Mouse (Mus musculus) layer of hippocampus, postnatal 25 days (tissue): Measurements from ENCODE around the gene Dlg4. TPM values are rescaled to one million over a fixed set of nuclear protein-coding genes. Genes with fewer than 3 reads are reported as not detected.

Experiments used
- DNase-seq, 2 experiments: peaks; one replicate each; pipeline ENCODE4 v3.0.0; 2022; ENCODE audit warnings: mixed read lengths in 2 of 2, low spot score in 1 of 2; ENCODE audit errors: extremely low spot score in 1 of 2
- microRNA-seq, 2 experiments: library from miRNA; unstranded; fragments of <30 nt; microRNA quantifications; one replicate each; pipeline ENCODE4 v1.2.0; 2021
- total RNA-seq, 2 experiments: library from RNA; stranded (reverse); gene quantifications; 2 replicates each; pipeline ENCODE4 v1.2.3; 2021

Gene Dlg4
- total RNA-seq, 2 experiments from 2014 or later, result 857 to 887 TPM

- DNase-seq, result no peak
These were observed 64.3 kb downstream of the Dlg4 start for GRCm38 (mm10) chr11:70080803-70081590.

- DNase-seq, result no peak
These were observed 67.8 kb downstream of the Dlg4 start for GRCm38 (mm10) chr11:70084563-70084962.

DNA sequence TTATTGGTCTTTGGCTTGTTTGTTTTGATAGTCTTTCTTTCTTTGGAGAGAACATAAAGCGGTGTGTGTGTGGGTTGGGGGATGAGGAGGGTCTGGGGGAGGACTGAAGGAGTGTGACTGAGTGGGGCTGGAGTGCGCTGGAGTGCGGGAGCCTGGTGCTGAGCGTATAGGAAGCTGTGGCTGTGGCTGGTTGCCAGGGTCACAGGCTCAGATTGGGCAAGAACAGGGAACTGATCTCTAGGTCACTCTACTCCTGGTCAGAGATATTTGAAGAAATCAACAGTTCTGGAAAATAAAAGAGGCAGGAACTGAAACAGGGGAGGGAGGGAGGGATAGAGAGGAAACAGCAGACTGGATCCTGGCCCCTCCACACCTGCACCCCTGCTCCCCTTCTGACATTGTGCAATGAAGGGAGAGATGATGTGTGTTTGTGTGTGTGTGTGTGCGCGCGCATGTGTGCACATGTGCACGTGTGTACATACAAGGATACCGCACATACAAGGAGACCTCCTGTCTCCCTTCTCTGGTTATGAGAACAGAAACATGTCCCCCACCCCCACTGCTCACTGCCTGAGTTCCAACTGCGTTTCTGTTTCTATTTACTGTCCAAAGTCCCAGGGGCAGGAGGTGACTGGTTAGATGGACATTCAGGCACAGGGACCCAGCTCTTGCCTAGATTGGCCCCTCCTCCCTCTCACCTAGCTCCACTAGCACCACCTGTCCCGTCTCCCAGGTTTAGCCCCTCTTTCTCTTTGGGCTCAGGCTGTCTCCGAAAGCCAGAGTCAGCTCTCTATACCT, 75.4 kb downstream of the Dlg4 start, which contains the start of gene Asgr2:
Gene Asgr2 (plus strand): TSS at position 659 of the 798 bp plus-strand sequence.
- DNase-seq, result no peak

Small RNAs within 50 kb of the gene (microRNA-seq; reads per million reads assigned to microRNA genes)
- gene Gm44349, result 0 reads per million in 2 experiments
- gene Mir324, result 8,717 to 10,852 reads per million in 2 experiments

Other genes starting within 250 kb of the Dlg4 start
- 1 to 10 TPM in 1 of 2 experiments, under 1 TPM in 1; 0.79 to 1.1 TPM for gene Chrnb1, start 221.0 kb upstream of the Dlg4 start, total RNA-seq
- 10 to 100 TPM; 28.3 to 33.3 TPM for gene Fgf11, start 215.1 kb upstream of the Dlg4 start, total RNA-seq
- gene Tmem102, start 211.3 kb upstream of the Dlg4 start, total RNA-seq, result not detected
- not detected for gene Gm39566, start 201.6 kb upstream of the Dlg4 start, total RNA-seq
- gene Spem2, start 198.5 kb upstream of the Dlg4 start, total RNA-seq, result not detected
- under 1 TPM; 0.34 to 0.73 TPM for gene Spem1, start 194.8 kb upstream of the Dlg4 start, total RNA-seq
- 100 to 1,000 TPM; 192 to 219 TPM for gene Nlgn2, start 179.2 kb upstream of the Dlg4 start, total RNA-seq
- 100 to 1,000 TPM; 112 to 135 TPM for gene Tmem256, start 178.4 kb upstream of the Dlg4 start, total RNA-seq
- gene Plscr3, start 170.6 kb upstream of the Dlg4 start, total RNA-seq, result 10 to 100 TPM; 16.5 to 19.0 TPM
- gene Tnk1, start 158.2 kb upstream of the Dlg4 start, total RNA-seq, result not detected
- gene Tmem95, start 138.9 kb upstream of the Dlg4 start, total RNA-seq, result not detected
- 1 to 10 TPM; 1.2 to 1.3 TPM for gene Kctd11, start 135.5 kb upstream of the Dlg4 start, total RNA-seq
- under 1 TPM; 0.12 to 0.19 TPM for gene Acap1, start 121.4 kb upstream of the Dlg4 start, total RNA-seq
- gene 2810408A11Rik, start 116.0 kb upstream of the Dlg4 start, total RNA-seq, result 1 to 10 TPM in 1 of 2 experiments, under 1 TPM in 1; 0.62 to 1.8 TPM
- gene Neurl4, start 115.9 kb upstream of the Dlg4 start, total RNA-seq, result 100 to 1,000 TPM; 108 to 109 TPM
- 10 to 100 TPM; 26.8 to 32.6 TPM for gene Gps2, start 103.1 kb upstream of the Dlg4 start, total RNA-seq
- 100 to 1,000 TPM; 426 to 481 TPM for gene Eif5a, start 95.0 kb upstream of the Dlg4 start, total RNA-seq
- 10 to 100 TPM in 1 of 2 experiments, 1 to 10 TPM in 1; 7.3 to 11.1 TPM for gene Ybx2, start 81.1 kb upstream of the Dlg4 start, total RNA-seq
- 1 to 10 TPM; 2.2 to 4.0 TPM for gene Slc2a4, start 68.8 kb upstream of the Dlg4 start, total RNA-seq
- not detected for gene Cldn7, start 52.2 kb upstream of the Dlg4 start, total RNA-seq
- 100 to 1,000 TPM; 107 to 116 TPM for gene Ctdnep1, start 35.8 kb upstream of the Dlg4 start, total RNA-seq
- gene Elp5, start 34.4 kb upstream of the Dlg4 start, total RNA-seq, result 10 to 100 TPM; 77.1 to 82.2 TPM
- gene Gabarap, start 25.8 kb upstream of the Dlg4 start, total RNA-seq, result 100 to 1,000 TPM; 229 to 258 TPM
- gene Phf23, start 21.2 kb upstream of the Dlg4 start, total RNA-seq, result 10 to 100 TPM; 41.4 to 46.9 TPM
- 10 to 100 TPM; 31.2 to 37.8 TPM for gene Dvl2, start 16.3 kb upstream of the Dlg4 start, total RNA-seq
- 10 to 100 TPM; 56.9 to 62.4 TPM for gene Acadvl, start 1.5 kb upstream of the Dlg4 start, total RNA-seq
- under 1 TPM; 0.73 to 0.74 TPM for gene Asgr1, start 37.1 kb downstream of the Dlg4 start, total RNA-seq
- gene Asgr2, start 75.7 kb downstream of the Dlg4 start, total RNA-seq, result not detected
- under 1 TPM; 0.38 to 0.49 TPM for gene Mgl2, start 113.4 kb downstream of the Dlg4 start, total RNA-seq
- gene Clec10a, start 139.3 kb downstream of the Dlg4 start, total RNA-seq, result 1 to 10 TPM; 1.1 to 3.4 TPM
- gene Slc16a11, start 195.8 kb downstream of the Dlg4 start, total RNA-seq, result 10 to 100 TPM; 28.1 to 39.2 TPM
- 10 to 100 TPM in 1 of 2 experiments, 1 to 10 TPM in 1; 7.0 to 10.0 TPM for gene Slc16a13, start 204.1 kb downstream of the Dlg4 start, total RNA-seq
- 1 to 10 TPM; 1.2 to 2.1 TPM for gene Bcl6b, start 212.9 kb downstream of the Dlg4 start, total RNA-seq
- 10 to 100 TPM; 50.6 to 55.6 TPM for gene 0610010K14Rik, start 221.0 kb downstream of the Dlg4 start, total RNA-seq
- gene Gm21988, start 222.9 kb downstream of the Dlg4 start, total RNA-seq, result 1 to 10 TPM; 3.2 to 4.5 TPM
- gene Rnasek, start 222.9 kb downstream of the Dlg4 start, total RNA-seq, result 100 to 1,000 TPM; 310 to 312 TPM
- gene Alox12, start 238.4 kb downstream of the Dlg4 start, total RNA-seq, result under 1 TPM in 1 of 2 experiments, not detected in 1; 0.20 TPM